In genomic region chr4:88867926-88868911, GRCm38 (mm10) we compare ENCODE assay signal across 8 mouse cellular contexts. TPM values are rescaled to one million over a fixed set of nuclear protein-coding genes. Genes with fewer than 3 reads are reported as not detected.
DNase-seq lines count a peak whose midpoint lies in the region; ATAC-seq and TF ChIP-seq lines count a peak whose summit lies in the region.

No protein-coding gene starts in this region.

- peak overlapping the region; percentile 96 for H3K4me2 ChIP-seq in intestine, embryonic 16.5 days (ENCODE audit: low read depth, low read length)
- H3K4me2 ChIP-seq in lung, postnatal 0 days (replicated peaks; ENCODE audit: low read depth, low read length), result peak overlapping the region; percentile 63

- peak; percentile 57 for ATAC-seq in intestine, embryonic 16.5 days
- ATAC-seq in lung, postnatal 0 days, result peak; percentile 69

- no peaks in the 10 kb centered on the region for H3K36me3 ChIP-seq in testis, adult 2 months (ENCODE audit: control insufficient read depth, insufficient read depth, low read length)
- H3K36me3 ChIP-seq in intestine, embryonic 16.5 days (ENCODE audit: control insufficient read depth, insufficient read depth, low read length), result no peaks in the 10 kb centered on the region
- H3K36me3 ChIP-seq in lung, postnatal 0 days (ENCODE audit: insufficient read depth, low read length), result no peaks in the 10 kb centered on the region

- TF ChIP-seq CTCF in testis, adult 2 months (IDR thresholded peaks at IDR 0.05; ENCODE audit: control insufficient read depth, insufficient read depth, insufficient replicate concordance, low read depth, low read length), result no peak
- TF ChIP-seq CTCF in brain, embryonic 14.5 days (IDR thresholded peaks at IDR 0.05; ENCODE audit: borderline replicate concordance, extremely low read depth, insufficient read depth, insufficient read length), result no peak; the same call in 1 of the 2 replicates
- TF ChIP-seq CTCF in lung, postnatal 0 days (IDR thresholded peaks at IDR 0.05), result no peak

- peak overlapping the region; percentile 77 for H3K27ac ChIP-seq in testis, adult 2 months (ENCODE audit: control insufficient read depth, insufficient read depth, low read depth, low read length)
- H3K27ac ChIP-seq in intestine, embryonic 16.5 days (ENCODE audit: low read length), result peak overlapping the region; percentile 18; the same call in 1 of the 2 replicates
- no peak overlapping the region for H3K27ac ChIP-seq in lung, postnatal 0 days (ENCODE audit: low read length)

- peak overlapping the region; percentile 87 for H3K4me3 ChIP-seq in testis, adult 2 months (ENCODE audit: control insufficient read depth, low read depth, low read length)
- H3K4me3 ChIP-seq in intestine, embryonic 16.5 days (ENCODE audit: low read length), result peak overlapping the region; percentile 62
- H3K4me3 ChIP-seq in lung, postnatal 0 days (ENCODE audit: low read depth, low read length), result peak overlapping the region; percentile 42

- H3K4me1 ChIP-seq in testis, adult 2 months (ENCODE audit: control insufficient read depth, insufficient read depth, low read length), result peaks cover 6% of the 10 kb centered on the region
- no peaks in the 10 kb centered on the region for H3K4me1 ChIP-seq in intestine, embryonic 16.5 days (ENCODE audit: control insufficient read depth, insufficient read depth, low read length)
- no peaks in the 10 kb centered on the region for H3K4me1 ChIP-seq in lung, postnatal 0 days (ENCODE audit: insufficient read depth, low read depth, low read length)

- WGBS in intestine, embryonic 16.5 days, result 6% methylated on average over 31 of the region's 31 CpGs
- 4% methylated on average over 31 of the region's 31 CpGs for WGBS in lung, postnatal 0 days

- H3K9me3 ChIP-seq in intestine, embryonic 16.5 days (ENCODE audit: control insufficient read depth, low read length), result no peaks in the 10 kb centered on the region
- H3K9me3 ChIP-seq in lung, postnatal 0 days (ENCODE audit: low read length), result no peaks in the 10 kb centered on the region

- no peaks in the 10 kb centered on the region for H3K27me3 ChIP-seq in testis, adult 2 months (ENCODE audit: control insufficient read depth, insufficient read depth, low read length)
- H3K27me3 ChIP-seq in intestine, embryonic 16.5 days (replicated peaks; ENCODE audit: control insufficient read depth, insufficient read depth, low read length), result no peaks in the 10 kb centered on the region
- H3K27me3 ChIP-seq in lung, postnatal 0 days (replicated peaks; ENCODE audit: insufficient read depth, low read length), result peaks cover 5% of the 10 kb centered on the region; the same call in 1 of the 2 replicates

- TF ChIP-seq EP300 in lung, postnatal 0 days (IDR thresholded peaks at IDR 0.05), result no peak

- H3K9ac ChIP-seq in intestine, embryonic 16.5 days (ENCODE audit: low read depth, low read length), result peak overlapping the region; percentile 69
- H3K9ac ChIP-seq in lung, postnatal 0 days (replicated peaks; ENCODE audit: low read depth), result 0 out of 2 replicates have a peak overlapping the region, but pooled peaks have one; percentile 2

- TF ChIP-seq POLR2A in testis, adult 2 months (IDR thresholded peaks at IDR 0.05; ENCODE audit: control insufficient read depth, low read depth, low read length), result peak; percentile 30; the same call in 1 of the 2 replicates
- TF ChIP-seq POLR2A in brain, embryonic 14.5 days (IDR thresholded peaks at IDR 0.05; ENCODE audit: borderline replicate concordance, extremely low read depth, insufficient read depth, insufficient read length, poor library complexity, severe bottlenecking), result no peak

- DNase-seq in testis, postnatal 14 days (ENCODE audit: low spot score), result no peak
- peak; percentile 72 for DNase-seq in brain, embryonic 14.5 days (ENCODE audit: low read depth)
- peak; percentile 11 to 19 for DNase-seq in frontal cortex, postnatal 36 days (ENCODE audit: low spot score in 2 of 2)
- peak; percentile 71 for DNase-seq in lung, postnatal 0 days (ENCODE audit: low spot score)
- DNase-seq in retina, postnatal 1 day, result peak; percentile 76
- no peak for DNase-seq in urinary bladder, postnatal 4 days (ENCODE audit: low spot score in 2 of 2)

RNA-seq across cellular contexts. Expression of gene Ifne, which starts 11.8 kb away (rescaled TPM):
- polyA plus RNA-seq in testis, adult 2 months (2012; rRNA removed), result not detected in 2 replicates
- polyA plus RNA-seq in brain, embryonic 14.5 days (2012; rRNA removed), result not detected in 2 replicates
- not detected in 2 replicates for polyA plus RNA-seq in intestine, embryonic 16.5 days (2015; fragmentation: Nextera tagmentation; extraction: Ambion mirVana)
- not detected in 2 replicates for polyA plus RNA-seq in lung, postnatal 0 days (2015; fragmentation: Nextera tagmentation; extraction: Ambion mirVana)

RNA-seq across cellular contexts. Expression of gene Ifna1, which starts 18.3 kb away (rescaled TPM):
- polyA plus RNA-seq in testis, adult 2 months (2012; rRNA removed), result not detected in 2 replicates
- polyA plus RNA-seq in brain, embryonic 14.5 days (2012; rRNA removed), result not detected in 2 replicates
- polyA plus RNA-seq in intestine, embryonic 16.5 days (2015; fragmentation: Nextera tagmentation; extraction: Ambion mirVana), result not detected in 2 replicates
- not detected in 2 replicates for polyA plus RNA-seq in lung, postnatal 0 days (2015; fragmentation: Nextera tagmentation; extraction: Ambion mirVana)

RNA-seq across cellular contexts. Expression of gene Ifna4, which starts 26.6 kb away (rescaled TPM):
- not detected in 2 replicates for polyA plus RNA-seq in testis, adult 2 months (2012; rRNA removed)
- not detected in 2 replicates for polyA plus RNA-seq in brain, embryonic 14.5 days (2012; rRNA removed)
- not detected in 2 replicates for polyA plus RNA-seq in intestine, embryonic 16.5 days (2015; fragmentation: Nextera tagmentation; extraction: Ambion mirVana)
- polyA plus RNA-seq in lung, postnatal 0 days (2015; fragmentation: Nextera tagmentation; extraction: Ambion mirVana), result not detected in 2 replicates

RNA-seq across cellular contexts. Expression of gene Ifna5, which starts 32.9 kb away (rescaled TPM):
- polyA plus RNA-seq in testis, adult 2 months (2012; rRNA removed), result not detected in 2 replicates
- not detected in 2 replicates for polyA plus RNA-seq in brain, embryonic 14.5 days (2012; rRNA removed)
- not detected in 2 replicates for polyA plus RNA-seq in intestine, embryonic 16.5 days (2015; fragmentation: Nextera tagmentation; extraction: Ambion mirVana)
- polyA plus RNA-seq in lung, postnatal 0 days (2015; fragmentation: Nextera tagmentation; extraction: Ambion mirVana), result not detected in 2 replicates

RNA-seq across cellular contexts. Expression of gene Ifna6, which starts 41.0 kb away (rescaled TPM):
- not detected in 2 replicates for polyA plus RNA-seq in testis, adult 2 months (2012; rRNA removed)
- not detected in 2 replicates for polyA plus RNA-seq in brain, embryonic 14.5 days (2012; rRNA removed)
- polyA plus RNA-seq in intestine, embryonic 16.5 days (2015; fragmentation: Nextera tagmentation; extraction: Ambion mirVana), result not detected in 2 replicates
- not detected in 2 replicates for polyA plus RNA-seq in lung, postnatal 0 days (2015; fragmentation: Nextera tagmentation; extraction: Ambion mirVana)

Comparison
In these comparisons a context has a peak if more than half of its experiments do, and no peak if none do; other contexts are left out.
1. DNase-seq: peak in brain, embryonic 14.5 days (single experiment), frontal cortex, postnatal 36 days (2 of 2), lung, postnatal 0 days (single experiment) and retina, postnatal 1 day (single experiment); none in testis, postnatal 14 days (single experiment) and urinary bladder, postnatal 4 days (0 of 2).
2. Peak in every context shown above with its lines, with median percentiles within 50 percentile points of each other: H3K4me3 ChIP-seq.